Mouse (Mus musculus) lung, embryonic 15.5 days (tissue): ENCODE data around the gene Ppdpf. TPM values are rescaled to one million over a fixed set of nuclear protein-coding genes. Genes with fewer than 3 reads are reported as not detected.

Experiments used
- polyA plus RNA-seq: library from polyadenylated mRNA; unstranded; fragments of >200 nt; fragmentation: Nextera tagmentation; extraction: Ambion mirVana; gene quantifications from 2 replicates; pipeline ENCODE4 v1.2.1, GENCODE M21; 2015

The Ppdpf gene
- polyA plus RNA-seq, 1 experiment from 2014 or later = 317 TPM

Other genes with a start within 250 kb of the Ppdpf start
- 109 and 125 TPM in 2 replicates for gene Nkain4, start 232.5 kb upstream of the Ppdpf start, polyA plus RNA-seq
- 97.0 and 107 TPM in 2 replicates for gene Arfgap1, start 220.0 kb upstream of the Ppdpf start, polyA plus RNA-seq
- 0.38 and 0.61 TPM in 2 replicates for gene Col20a1, start 200.7 kb upstream of the Ppdpf start, polyA plus RNA-seq
- gene Chrna4, start 143.7 kb upstream of the Ppdpf start, polyA plus RNA-seq = 0.41 and 0.65 TPM in 2 replicates
- gene Kcnq2, start 51.9 kb upstream of the Ppdpf start, polyA plus RNA-seq = 0.14 and 0.29 TPM in 2 replicates
- 0.31 and 0.54 TPM in 2 replicates for gene Eef1a2, start 30.2 kb upstream of the Ppdpf start, polyA plus RNA-seq
- 0.05 TPM in 2 replicates for gene Ptk6, start 15.5 kb downstream of the Ppdpf start, polyA plus RNA-seq
- 0.29 and 0.31 TPM in 2 replicates for gene Srms, start 25.9 kb downstream of the Ppdpf start, polyA plus RNA-seq
- gene Fndc11, start 32.8 kb downstream of the Ppdpf start, polyA plus RNA-seq = 0.25 and 0.32 TPM in 2 replicates
- gene Helz2, start 54.8 kb downstream of the Ppdpf start, polyA plus RNA-seq = 2.6 and 3.1 TPM in 2 replicates
- 14.9 and 15.7 TPM in 2 replicates for gene Gmeb2, start 100.8 kb downstream of the Ppdpf start, polyA plus RNA-seq
- gene Stmn3, start 127.3 kb downstream of the Ppdpf start, polyA plus RNA-seq = 3.0 and 7.7 TPM in 2 replicates
- gene Rtel1, start 132.5 kb downstream of the Ppdpf start, polyA plus RNA-seq = 51.2 and 52.7 TPM in 2 replicates
- gene Zgpat, start 177.7 kb downstream of the Ppdpf start, polyA plus RNA-seq = 39.0 and 40.7 TPM in 2 replicates
- gene Arfrp1, start 178.2 kb downstream of the Ppdpf start, polyA plus RNA-seq = 61.8 and 66.7 TPM in 2 replicates
- 20.8 and 21.9 TPM in 2 replicates for gene Lime1, start 192.8 kb downstream of the Ppdpf start, polyA plus RNA-seq